In genomic region chr1:50847156-50847555, GRCm38 (mm10) we compare ENCODE assay signal across 19 mouse cellular contexts. TPM values are rescaled to one million over a fixed set of nuclear protein-coding genes. Genes with fewer than 3 reads are reported as not detected.
"Had no signal": no experiment of that assay in that cellular context is flagged by ENCODE, and none has a peak within 500 bp of the region (broad histone marks: within the 10 kb centered on the region; RNA-seq: fewer than 3 reads in every experiment).

No protein-coding gene starts in this region.

- H3K4me1 ChIP-seq: midbrain, embryonic 13.5 days; stomach, embryonic 15.5 days had no signal

- ATAC-seq: liver, postnatal 0 days; lung, postnatal 0 days; midbrain, embryonic 13.5 days; midbrain, embryonic 16.5 days had no signal

- H3K27me3 ChIP-seq: midbrain, embryonic 13.5 days; stomach, embryonic 15.5 days had no signal

- H3K4me3 ChIP-seq: left cerebral cortex, adult 2 months; midbrain, embryonic 13.5 days; stomach, embryonic 15.5 days had no signal

- DNase-seq: kidney, adult 18-20 months; kidney, adult 9 months; kidney, postnatal 14 days; kidney, postnatal 4 days; liver, postnatal 0 days; lung, embryonic 14.5 days; right cerebral cortex, postnatal 14 days; spleen, adult 18-20 months; thymus, adult 18-20 months; thymus, postnatal 36 days had no signal

- H3K27ac ChIP-seq: left cerebral cortex, adult 2 months; liver, embryonic 14.5 days; macrophage; midbrain, embryonic 13.5 days; stomach, embryonic 15.5 days had no signal

- H3K9ac ChIP-seq: liver, embryonic 14.5 days; liver, postnatal 0 days; lung, embryonic 14.5 days; midbrain, embryonic 13.5 days; stomach, embryonic 15.5 days had no signal

- H3K4me2 ChIP-seq: lung, embryonic 14.5 days; midbrain, embryonic 13.5 days; stomach, embryonic 15.5 days had no signal

- H3K36me3 ChIP-seq: midbrain, embryonic 13.5 days; stomach, embryonic 15.5 days had no signal

- H3K9me3 ChIP-seq: midbrain, embryonic 13.5 days; stomach, embryonic 15.5 days had no signal

RNA-seq across cellular contexts. Expression of gene Tmeff2, which starts 53.3 kb away (rescaled TPM):
- total RNA-seq: megakaryocyte, adult 5-6 weeks had no signal
- polyA plus RNA-seq: liver, adult 2 months; macrophage had no signal
